Mouse (Mus musculus): ENCODE results near the gene Otop2.

Gene Otop2

GRCm38 (mm10) chr11:115298160-115298559 is 8.8 kb upstream of the Otop2 start:
- no peak for DNase-seq

- no peak for DNase-seq
Measured at GRCm38 (mm10) chr11:115300745-115301144, 6.2 kb upstream of the Otop2 start.

GRCm38 (mm10) chr11:115301351-115301750 is 5.6 kb upstream of the Otop2 start:
- no peak for DNase-seq

GRCm38 (mm10) chr11:115303167-115303566 is 3.8 kb upstream of the Otop2 start:
- no peak for DNase-seq

GRCm38 (mm10) chr11:115308781-115309180 is 1.8 kb downstream of the Otop2 start:
- DNase-seq: no peak

GRCm38 (mm10) chr11:115314249-115314648 is 7.3 kb downstream of the Otop2 start:
- peak; percentile 40 to 44 for DNase-seq

GRCm38 (mm10) chr11:115317204-115317603 is 10.2 kb downstream of the Otop2 start:
- DNase-seq: no peak

GRCm38 (mm10) chr11:115318245-115319027 is 11.5 kb downstream of the Otop2 start:
- peak; percentile 33 to 38 for DNase-seq

GRCm38 (mm10) chr11:115319704-115320383 is 12.9 kb downstream of the Otop2 start:
- peak; percentile 78 for DNase-seq

GRCm38 (mm10) chr11:115321906-115322693 is 15.1 kb downstream of the Otop2 start, which contains the start of gene Ush1g:
Gene Ush1g (minus strand): TSS chr11:115322041.
- DNase-seq: peak; percentile 78 to 86

GRCm38 (mm10) chr11:115323354-115323753 is 16.4 kb downstream of the Otop2 start:
- peak in 1 of 2 experiments; percentile 36 for DNase-seq

- DNase-seq: no peak
Measured at GRCm38 (mm10) chr11:115326730-115327129, 19.8 kb downstream of the Otop2 start.

GRCm38 (mm10) chr11:115329339-115329738 is 22.4 kb downstream of the Otop2 start:
- no peak for DNase-seq

- DNase-seq: no peak
Measured at GRCm38 (mm10) chr11:115334531-115334930, 27.6 kb downstream of the Otop2 start, which contains the start of gene Otop3. Gene Otop3 (plus strand): TSS chr11:115334731.

GRCm38 (mm10) chr11:115335223-115335622 is 28.3 kb downstream of the Otop2 start:
- peak; percentile 43 to 60 for DNase-seq

- DNase-seq: no peak
Measured at GRCm38 (mm10) chr11:115336115-115336514, 29.2 kb downstream of the Otop2 start.

GRCm38 (mm10) chr11:115337350-115337749 is 30.4 kb downstream of the Otop2 start:
- no peak for DNase-seq

GRCm38 (mm10) chr11:115337826-115338225 is 30.9 kb downstream of the Otop2 start:
- DNase-seq: no peak

- peak; percentile 50 to 65 for DNase-seq
Measured at GRCm38 (mm10) chr11:115341246-115341645, 34.3 kb downstream of the Otop2 start.

- DNase-seq: no peak
Measured at GRCm38 (mm10) chr11:115341866-115342265, 34.9 kb downstream of the Otop2 start.

- no peak for DNase-seq
Measured at GRCm38 (mm10) chr11:115344967-115345366, 38.0 kb downstream of the Otop2 start.

- no peak for DNase-seq
Measured at GRCm38 (mm10) chr11:115345515-115345914, 38.6 kb downstream of the Otop2 start.

- no peak for DNase-seq
Measured at GRCm38 (mm10) chr11:115348681-115349248, 41.8 kb downstream of the Otop2 start.

Measured in cerebellum, postnatal 14 days (tissue).